Mouse (Mus musculus) heart, adult 2 months (tissue): ENCODE measurements around the gene Col8a1.

Experiments used
- CTCF ChIP-seq: fragments of 200-600 bp; IDR thresholded peaks from 2 replicates; pipeline ENCODE4 v1.8.1; 2022; ENCODE audit warnings: antibody characterized with exemption, mild to moderate bottlenecking, moderate library complexity
- POLR2A ChIP-seq: fragments of 200-500 bp; IDR thresholded peaks from 2 replicates; pipeline ENCODE4 v1.6.1; 2011; ENCODE audit warnings: mild to moderate bottlenecking, low read depth, low read length, control low read depth; ENCODE audit not compliant: insufficient read depth

DNA sequence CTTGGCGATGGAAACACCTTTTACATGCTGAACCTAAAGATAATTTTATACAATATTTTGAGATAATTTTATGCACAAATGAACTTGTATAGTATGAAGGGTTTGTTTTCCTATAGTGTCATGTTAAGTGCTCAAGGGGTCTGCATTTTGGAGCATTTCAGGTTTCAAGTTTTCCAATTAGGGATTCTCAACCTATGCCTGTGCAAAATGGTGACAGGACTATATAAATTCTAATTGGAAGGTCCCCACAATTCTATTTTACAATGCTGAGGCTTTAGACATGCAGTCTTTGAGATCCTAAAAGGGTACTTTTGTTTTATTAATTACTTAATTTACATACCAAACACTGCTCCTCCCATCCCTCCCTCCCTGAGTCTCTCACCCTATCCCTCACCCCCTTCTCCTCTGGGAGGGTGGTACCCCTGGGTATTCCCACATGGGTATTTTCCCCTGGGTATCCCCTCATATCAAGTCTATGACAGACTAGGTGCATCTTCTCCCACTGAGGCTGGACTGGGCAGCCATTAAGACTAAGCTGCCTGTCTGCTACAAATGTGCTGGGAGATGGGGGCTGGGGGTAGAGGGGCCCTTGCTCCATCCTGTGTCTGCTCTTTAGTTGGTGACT is 178.7 kb downstream of the Col8a1 start:
- TF ChIP-seq CTCF = no peak
- no peak for TF ChIP-seq POLR2A
